Mouse (Mus musculus): ENCODE measurements around the gene Atp2a3.

GRCm38 (mm10) chr11:72998771-72999170, 37.8 kb downstream of the Atp2a3 start, which contains the start of gene P2rx1:
- peak; percentile 99 for TF ChIP-seq GATA1 (IDR thresholded peaks at IDR 0.05; ENCODE audit: borderline replicate concordance, low read length)
- peak; percentile 96 for TF ChIP-seq FLI1 (IDR thresholded peaks at IDR 0.05; ENCODE audit: low read length)
